Mouse (Mus musculus): ENCODE results near the gene AI182371. TPM values are rescaled to one million over a fixed set of nuclear protein-coding genes. Genes with fewer than 3 reads are reported as not detected.

Gene AI182371
- polyA plus RNA-seq, 2 experiments = 0.98 TPM; not detected in 1

DNA sequence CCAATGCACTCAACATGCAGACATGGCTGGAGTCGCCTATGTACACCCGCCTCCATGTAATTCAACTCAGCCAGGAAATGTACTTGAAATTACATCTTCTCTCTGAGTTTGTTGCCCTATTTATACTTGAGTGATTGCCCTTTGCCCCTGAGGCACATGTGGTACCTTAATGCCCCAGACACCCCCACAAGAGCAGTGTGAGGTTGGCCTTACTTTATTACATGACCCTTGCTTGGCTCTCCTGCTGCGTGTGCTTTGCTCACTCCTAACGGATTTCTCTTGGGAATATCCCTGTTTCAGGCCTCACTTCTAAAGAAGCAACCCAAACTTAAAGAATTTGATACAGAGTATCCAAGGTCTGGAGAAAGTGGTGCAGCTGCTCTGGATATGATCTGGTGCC is 31.1 kb downstream of the AI182371 start:
- Histone ChIP-seq H3K9ac (ENCODE audit: low read depth, low read length, severe bottlenecking) (no peak overlapping the region), H3K27ac (replicated peaks; ENCODE audit: low read depth, low read length) (no peak overlapping the region), H3K36me3 (ENCODE audit: control insufficient read depth, insufficient read depth, low read length) (no peaks in the 10 kb centered on the region), H3K4me1 (ENCODE audit: control insufficient read depth, insufficient read depth, low read length) (no peaks in the 10 kb centered on the region), H3K4me2 (replicated peaks; ENCODE audit: low read depth, low read length, severe bottlenecking) (no peak overlapping the region), H3K9me3 (ENCODE audit: control insufficient read depth, low read length) (no peaks in the 10 kb centered on the region), H3K27me3 (ENCODE audit: control insufficient read depth, insufficient read depth, low read length) (no peaks in the 10 kb centered on the region), H3K4me3 (replicated peaks; ENCODE audit: low read length) (no peak overlapping the region)
- TF ChIP-seq POLR2A (IDR thresholded peaks at IDR 0.05; ENCODE audit: borderline replicate concordance, extremely low read depth, insufficient read depth, insufficient read length) = no peak
- no peak for ATAC-seq (ENCODE audit: low FRiP score, low read depth)
- no peak for DNase-seq (ENCODE audit: low spot score)
- 57% methylated on average over 4 of the region's 4 CpGs for WGBS

DNA sequence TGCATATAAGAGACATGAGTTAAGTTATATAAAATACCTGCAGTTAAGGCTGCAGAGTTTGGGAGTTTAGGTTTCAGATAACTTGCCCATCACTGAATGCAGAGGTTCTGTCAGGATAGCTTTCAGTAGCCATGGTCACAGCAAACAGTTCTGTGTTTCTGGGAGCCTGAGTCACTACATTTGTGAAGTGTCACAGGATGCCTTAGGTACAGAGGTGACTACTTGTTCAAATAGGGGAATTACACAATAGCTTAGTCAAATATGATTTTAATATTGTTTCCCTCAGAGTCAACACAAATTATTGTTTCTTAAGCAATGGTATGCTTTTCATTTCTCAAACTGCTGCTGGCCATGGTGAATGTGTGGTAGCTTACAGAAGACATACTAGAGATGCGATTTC is 32.2 kb downstream of the AI182371 start:
- no peak for TF ChIP-seq POLR2A (IDR thresholded peaks at IDR 0.05; ENCODE audit: borderline replicate concordance, extremely low read depth, insufficient read depth, insufficient read length)
- H3K9ac ChIP-seq (ENCODE audit: low read depth, low read length, severe bottlenecking) = no peak overlapping the region
- 95% methylated on average over 1 of the region's 1 CpGs for WGBS
- H3K9me3 ChIP-seq (ENCODE audit: control insufficient read depth, low read length) = no peaks in the 10 kb centered on the region
- H3K36me3 ChIP-seq (ENCODE audit: control insufficient read depth, insufficient read depth, low read length) = no peaks in the 10 kb centered on the region
- H3K4me3 ChIP-seq (replicated peaks; ENCODE audit: low read length) = no peak overlapping the region
- H3K4me1 ChIP-seq (ENCODE audit: control insufficient read depth, insufficient read depth, low read length) = no peaks in the 10 kb centered on the region
- DNase-seq (ENCODE audit: low spot score) (no peak), ATAC-seq (ENCODE audit: low FRiP score, low read depth) (no peak)
- no peaks in the 10 kb centered on the region for H3K27me3 ChIP-seq (ENCODE audit: control insufficient read depth, insufficient read depth, low read length)
- H3K4me2 ChIP-seq (replicated peaks; ENCODE audit: low read depth, low read length, severe bottlenecking) = no peak overlapping the region
- H3K27ac ChIP-seq (replicated peaks; ENCODE audit: low read depth, low read length) = no peak overlapping the region

DNA sequence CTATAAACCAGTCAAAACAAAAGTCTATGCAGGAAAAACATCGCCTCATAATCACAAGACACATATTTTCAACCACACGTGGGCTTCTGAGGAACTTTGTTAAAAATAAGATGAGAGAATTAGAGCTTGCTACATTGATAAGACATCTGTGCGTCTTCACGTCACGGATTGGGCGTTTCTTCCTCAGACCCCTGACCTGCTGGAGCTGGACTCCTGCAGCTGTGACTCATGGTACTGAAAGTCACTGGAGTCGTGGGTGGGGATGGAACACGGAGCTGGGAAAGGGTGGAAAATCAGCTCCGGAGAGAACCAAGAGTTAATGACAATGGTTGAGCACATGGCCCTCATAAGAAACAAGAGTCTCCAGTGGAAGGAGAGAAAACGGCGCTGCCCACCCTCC is 34.2 kb downstream of the AI182371 start:
- Histone ChIP-seq H3K27me3 (ENCODE audit: control insufficient read depth, insufficient read depth, low read length) (no peaks in the 10 kb centered on the region), H3K4me3 (replicated peaks; ENCODE audit: low read length) (no peak overlapping the region), H3K27ac (replicated peaks; ENCODE audit: low read depth, low read length) (no peak overlapping the region), H3K4me2 (replicated peaks; ENCODE audit: low read depth, low read length, severe bottlenecking) (no peak overlapping the region), H3K9ac (ENCODE audit: low read depth, low read length, severe bottlenecking) (no peak overlapping the region), H3K4me1 (ENCODE audit: control insufficient read depth, insufficient read depth, low read length) (no peaks in the 10 kb centered on the region), H3K36me3 (ENCODE audit: control insufficient read depth, insufficient read depth, low read length) (no peaks in the 10 kb centered on the region), H3K9me3 (ENCODE audit: control insufficient read depth, low read length) (no peaks in the 10 kb centered on the region)
- no peak for TF ChIP-seq POLR2A (IDR thresholded peaks at IDR 0.05; ENCODE audit: borderline replicate concordance, extremely low read depth, insufficient read depth, insufficient read length)
- DNase-seq (ENCODE audit: low spot score) (no peak), ATAC-seq (ENCODE audit: low FRiP score, low read depth) (no peak)
- WGBS = 85% methylated on average over 11 of the region's 11 CpGs

DNA sequence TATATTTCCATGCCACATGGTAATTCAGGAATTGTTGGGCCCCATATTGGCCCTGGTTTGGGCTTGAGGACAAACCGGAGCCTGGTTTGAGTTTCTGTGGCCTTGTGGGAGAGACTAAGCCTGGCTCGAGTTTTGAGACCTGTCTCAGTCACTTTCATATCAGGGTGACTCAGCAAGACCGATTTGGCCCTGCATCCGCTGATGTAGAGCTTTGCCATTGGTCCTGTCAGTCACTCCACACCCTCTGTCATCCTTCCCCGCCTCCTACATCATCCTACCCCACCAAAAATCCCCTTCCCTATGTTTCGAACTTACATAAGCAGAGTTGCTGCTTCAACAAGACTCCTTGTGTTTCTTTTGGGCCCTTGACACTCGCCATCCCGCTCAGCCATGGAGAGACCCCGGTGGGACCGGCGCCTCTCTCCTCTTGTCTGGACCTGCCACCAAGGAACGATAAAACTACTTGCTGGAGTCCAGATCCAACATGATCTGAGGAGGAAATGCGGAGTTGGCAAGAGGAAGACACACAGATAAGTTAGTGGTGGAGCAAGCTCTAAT is 34.7 kb downstream of the AI182371 start:
- no peak for ATAC-seq (ENCODE audit: low FRiP score, low read depth)
- H3K9me3 ChIP-seq (ENCODE audit: control insufficient read depth, low read length) = no peaks in the 10 kb centered on the region
- WGBS = 87% methylated on average over 13 of the region's 13 CpGs

DNA sequence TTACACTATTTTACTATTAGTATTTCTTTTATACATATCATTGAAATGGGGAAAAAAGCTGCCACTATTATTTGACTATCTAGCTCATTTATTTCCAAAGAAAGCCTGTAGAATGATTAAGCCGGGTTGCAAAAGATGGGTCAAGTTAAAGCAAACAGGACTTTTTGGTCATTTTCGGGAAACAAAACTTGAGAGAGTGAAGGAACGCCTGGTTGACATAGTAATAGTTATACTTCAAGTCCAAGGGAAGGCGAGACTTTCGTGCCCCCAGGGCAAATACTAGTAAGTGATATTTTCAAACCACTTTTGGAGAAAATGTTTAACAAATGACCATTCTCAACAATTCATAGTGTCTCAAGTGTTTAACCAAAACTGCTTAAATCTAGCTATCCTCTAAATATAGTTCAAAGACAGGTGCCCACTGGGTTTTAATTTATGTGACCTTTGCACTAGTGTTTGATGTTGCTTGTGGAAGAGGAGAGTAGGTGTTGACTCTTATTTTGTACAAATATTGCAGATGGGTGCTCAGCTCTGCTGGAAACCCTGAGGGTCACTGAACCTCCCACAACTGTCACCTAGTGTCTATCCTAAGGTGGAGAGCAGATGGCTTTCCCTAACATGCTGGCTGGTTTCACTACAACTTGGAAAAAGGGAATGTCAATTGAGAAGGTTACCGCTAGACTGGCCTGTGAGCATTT is 37.9 kb downstream of the AI182371 start:
- no peak overlapping the region for H3K4me2 ChIP-seq (replicated peaks; ENCODE audit: low read depth, low read length, severe bottlenecking)
- H3K27ac ChIP-seq (replicated peaks; ENCODE audit: low read depth, low read length) = no peak overlapping the region
- 88% methylated on average over 6 of the region's 6 CpGs for WGBS
- H3K9me3 ChIP-seq (ENCODE audit: control insufficient read depth, low read length) = no peaks in the 10 kb centered on the region
- no peak overlapping the region for H3K9ac ChIP-seq (ENCODE audit: low read depth, low read length, severe bottlenecking)
- DNase-seq (ENCODE audit: low spot score) = no peak
- H3K4me1 ChIP-seq (ENCODE audit: control insufficient read depth, insufficient read depth, low read length) = no peaks in the 10 kb centered on the region
- no peak overlapping the region for H3K4me3 ChIP-seq (replicated peaks; ENCODE audit: low read length)
- H3K36me3 ChIP-seq (ENCODE audit: control insufficient read depth, insufficient read depth, low read length) = no peaks in the 10 kb centered on the region
- TF ChIP-seq POLR2A (IDR thresholded peaks at IDR 0.05; ENCODE audit: borderline replicate concordance, extremely low read depth, insufficient read depth, insufficient read length) = no peak
- no peak for ATAC-seq (ENCODE audit: low FRiP score, low read depth)
- no peaks in the 10 kb centered on the region for H3K27me3 ChIP-seq (ENCODE audit: control insufficient read depth, insufficient read depth, low read length)

More for the DNA sequence above, 34.7 kb downstream of the AI182371 start:
- Histone ChIP-seq H3K9ac (ENCODE audit: low read depth, low read length, severe bottlenecking) (no peak overlapping the region), H3K4me1 (ENCODE audit: control insufficient read depth, insufficient read depth, low read length) (no peaks in the 10 kb centered on the region), H3K4me2 (replicated peaks; ENCODE audit: low read depth, low read length, severe bottlenecking) (no peak overlapping the region), H3K27ac (replicated peaks; ENCODE audit: low read depth, low read length) (no peak overlapping the region), H3K4me3 (replicated peaks; ENCODE audit: low read length) (no peak overlapping the region), H3K27me3 (ENCODE audit: control insufficient read depth, insufficient read depth, low read length) (no peaks in the 10 kb centered on the region), H3K36me3 (ENCODE audit: control insufficient read depth, insufficient read depth, low read length) (no peaks in the 10 kb centered on the region)
- no peak for DNase-seq (ENCODE audit: low spot score)
- no peak for TF ChIP-seq POLR2A (IDR thresholded peaks at IDR 0.05; ENCODE audit: borderline replicate concordance, extremely low read depth, insufficient read depth, insufficient read length)

Data from limb, embryonic 14.5 days (tissue).